Comparison of ENCODE assay signal across 9 mouse cellular contexts in genomic region chr9:45754452-45755091, GRCm38 (mm10).
DNase-seq lines count a peak whose midpoint lies in the region; ATAC-seq and TF ChIP-seq lines count a peak whose summit lies in the region.
"Had no signal": no experiment of that assay in that cellular context is flagged by ENCODE, and none has a peak within 500 bp of the region (broad histone marks: within the 10 kb centered on the region; RNA-seq: fewer than 3 reads in every experiment).

No protein-coding gene starts in this region.

- peak; percentile 33 for DNase-seq in 3134 (ENCODE audit: extremely low read depth, insufficient read length, low spot score)
- peak; percentile 60 for DNase-seq in c-Kit-positive CD71-negative TER-119-negative erythroid progenitor cells, embryonic 14.5 days (ENCODE audit: low read depth)
- peak; percentile 77 for DNase-seq in forebrain, embryonic 10.5 days (ENCODE audit: extremely low spot score, low spot score)
- peak; percentile 37 for DNase-seq in hindlimb bud, embryonic 11.5 days (ENCODE audit: extremely low spot score, low read depth, low spot score)
- peak; percentile 50 for DNase-seq in limb, embryonic 14.5 days (ENCODE audit: low spot score)
- peak; percentile 74 for DNase-seq in thymus, postnatal 4 days

- peak overlapping the region; percentile 12; the same call in 1 of the 2 replicates for H3K27ac ChIP-seq in forebrain, embryonic 10.5 days
- H3K27ac ChIP-seq in limb, embryonic 14.5 days (replicated peaks; ENCODE audit: low read depth, low read length) = no peak overlapping the region
- H3K27ac ChIP-seq in neural tube, embryonic 14.5 days (ENCODE audit: low read depth, low read length) = no peak overlapping the region
- H3K27ac ChIP-seq: limb, embryonic 15.5 days had no signal

- TF ChIP-seq POLR2A in limb, embryonic 14.5 days (IDR thresholded peaks at IDR 0.05; ENCODE audit: borderline replicate concordance, extremely low read depth, insufficient read depth, insufficient read length) = no peak

- H3K9me3 ChIP-seq in E14TG2a.4 (ENCODE audit: low read length) = no peaks in the 10 kb centered on the region
- no peaks in the 10 kb centered on the region for H3K9me3 ChIP-seq in forebrain, embryonic 10.5 days
- no peaks in the 10 kb centered on the region for H3K9me3 ChIP-seq in limb, embryonic 14.5 days (ENCODE audit: control insufficient read depth, low read length)
- H3K9me3 ChIP-seq in neural tube, embryonic 14.5 days (ENCODE audit: control insufficient read depth, low read length) = no peaks in the 10 kb centered on the region
- H3K9me3 ChIP-seq: limb, embryonic 15.5 days had no signal

- H3K27me3 ChIP-seq in E14TG2a.4 (ENCODE audit: insufficient read depth, low read length) = 0 out of 2 replicates have a peak, but pooled peaks cover 7% of the 10 kb centered on the region
- H3K27me3 ChIP-seq in forebrain, embryonic 10.5 days (ENCODE audit: poor library complexity, severe bottlenecking) = no peaks in the 10 kb centered on the region
- no peaks in the 10 kb centered on the region for H3K27me3 ChIP-seq in limb, embryonic 14.5 days (ENCODE audit: control insufficient read depth, insufficient read depth, low read length)
- no peaks in the 10 kb centered on the region for H3K27me3 ChIP-seq in neural tube, embryonic 14.5 days (ENCODE audit: control insufficient read depth, insufficient read depth, low read length)
- H3K27me3 ChIP-seq: limb, embryonic 15.5 days had no signal

- H3K4me2 ChIP-seq in limb, embryonic 14.5 days (replicated peaks; ENCODE audit: low read depth, low read length, severe bottlenecking) = no peak overlapping the region
- H3K4me2 ChIP-seq in neural tube, embryonic 14.5 days (ENCODE audit: low read depth, low read length) = no peak overlapping the region
- H3K4me2 ChIP-seq: limb, embryonic 15.5 days had no signal

- 46% methylated on average over 8 of the region's 8 CpGs for whole genome bisulfite sequencing in forebrain, embryonic 10.5 days
- 42% methylated on average over 8 of the region's 8 CpGs for WGBS in limb, embryonic 14.5 days
- 40% methylated on average over 8 of the region's 8 CpGs for WGBS in neural tube, embryonic 14.5 days

- no peak for ATAC-seq in limb, embryonic 14.5 days (ENCODE audit: low FRiP score, low read depth)
- peak; percentile 28; the same call in 1 of the 2 replicates for ATAC-seq in neural tube, embryonic 14.5 days (ENCODE audit: low read depth)

- no peak overlapping the region for H3K4me3 ChIP-seq in E14TG2a.4 (replicated peaks; ENCODE audit: low read length)
- H3K4me3 ChIP-seq in forebrain, embryonic 10.5 days = no peak overlapping the region
- H3K4me3 ChIP-seq in limb, embryonic 14.5 days (replicated peaks; ENCODE audit: low read length) = no peak overlapping the region
- no peak overlapping the region for H3K4me3 ChIP-seq in neural tube, embryonic 14.5 days (ENCODE audit: low read depth, low read length)
- H3K4me3 ChIP-seq: limb, embryonic 15.5 days had no signal

- peaks cover 4% of the 10 kb centered on the region; the same call in 1 of the 2 replicates for H3K4me1 ChIP-seq in E14TG2a.4 (replicated peaks; ENCODE audit: low read depth, low read length)
- H3K4me1 ChIP-seq in forebrain, embryonic 10.5 days = no peaks in the 10 kb centered on the region
- H3K4me1 ChIP-seq in limb, embryonic 14.5 days (ENCODE audit: control insufficient read depth, insufficient read depth, low read length) = no peaks in the 10 kb centered on the region
- H3K4me1 ChIP-seq in neural tube, embryonic 14.5 days (ENCODE audit: control insufficient read depth, insufficient read depth, low read length) = no peaks in the 10 kb centered on the region
- H3K4me1 ChIP-seq: limb, embryonic 15.5 days had no signal

- no peaks in the 10 kb centered on the region for H3K36me3 ChIP-seq in E14TG2a.4 (ENCODE audit: insufficient read depth, low read length)
- H3K36me3 ChIP-seq in forebrain, embryonic 10.5 days (replicated peaks) = no peaks in the 10 kb centered on the region
- no peaks in the 10 kb centered on the region for H3K36me3 ChIP-seq in limb, embryonic 14.5 days (ENCODE audit: control insufficient read depth, insufficient read depth, low read length)
- peaks cover 4% of the 10 kb centered on the region; the same call in 1 of the 2 replicates for H3K36me3 ChIP-seq in neural tube, embryonic 14.5 days (ENCODE audit: control insufficient read depth, insufficient read depth, low read length)
- H3K36me3 ChIP-seq: limb, embryonic 15.5 days had no signal

- H3K9ac ChIP-seq in limb, embryonic 14.5 days (ENCODE audit: low read depth, low read length, severe bottlenecking) = no peak overlapping the region
- H3K9ac ChIP-seq in neural tube, embryonic 14.5 days (replicated peaks; ENCODE audit: low read depth, low read length) = no peak overlapping the region
- H3K9ac ChIP-seq: limb, embryonic 15.5 days had no signal

- TF ChIP-seq CTCF in E14TG2a.4 (conservative IDR thresholded peaks at IDR 0.05; ENCODE audit: low read length) = peak; percentile 74
